Mouse (Mus musculus) bone marrow, adult 2 months (tissue): ENCODE data around the gene Grip1.

Experiments
- CTCF ChIP-seq: fragments of 200-500 bp; IDR thresholded peaks from 2 replicates; pipeline ENCODE4 v1.5.1; 2011; ENCODE audit warnings: low read length, control low read depth; ENCODE audit not compliant: control insufficient read depth, insufficient read depth
- POLR2A ChIP-seq: fragments of 200-500 bp; IDR thresholded peaks from 2 replicates; pipeline ENCODE4 v1.6.1; 2011; ENCODE audit warnings: low read depth, mild to moderate bottlenecking, control low read depth, low read length, borderline replicate concordance; ENCODE audit not compliant: control insufficient read depth

- TF ChIP-seq POLR2A = no peak
- no peak for TF ChIP-seq CTCF
Observed at GRCm38 (mm10) chr10:119928921-119929320, 475.3 kb downstream of the Grip1 start.
